Mouse (Mus musculus) adrenal gland, adult 8-10 months (tissue): Measurements from ENCODE around the gene Gipc3. TPM values are rescaled to one million over a fixed set of nuclear protein-coding genes. Genes with fewer than 3 reads are reported as not detected.

Experiments
- DNase-seq: peaks from one replicate; pipeline ENCODE4 v3.0.0; 2022
- total RNA-seq, 4 experiments: library from RNA; stranded (reverse); gene quantifications; 2 replicates each; pipeline ENCODE4 v1.2.4; 2022

Gene Gipc3
- total RNA-seq, 4 experiments from 2014 or later, result 3.7 to 17.7 (median 9.3) TPM

DNA sequence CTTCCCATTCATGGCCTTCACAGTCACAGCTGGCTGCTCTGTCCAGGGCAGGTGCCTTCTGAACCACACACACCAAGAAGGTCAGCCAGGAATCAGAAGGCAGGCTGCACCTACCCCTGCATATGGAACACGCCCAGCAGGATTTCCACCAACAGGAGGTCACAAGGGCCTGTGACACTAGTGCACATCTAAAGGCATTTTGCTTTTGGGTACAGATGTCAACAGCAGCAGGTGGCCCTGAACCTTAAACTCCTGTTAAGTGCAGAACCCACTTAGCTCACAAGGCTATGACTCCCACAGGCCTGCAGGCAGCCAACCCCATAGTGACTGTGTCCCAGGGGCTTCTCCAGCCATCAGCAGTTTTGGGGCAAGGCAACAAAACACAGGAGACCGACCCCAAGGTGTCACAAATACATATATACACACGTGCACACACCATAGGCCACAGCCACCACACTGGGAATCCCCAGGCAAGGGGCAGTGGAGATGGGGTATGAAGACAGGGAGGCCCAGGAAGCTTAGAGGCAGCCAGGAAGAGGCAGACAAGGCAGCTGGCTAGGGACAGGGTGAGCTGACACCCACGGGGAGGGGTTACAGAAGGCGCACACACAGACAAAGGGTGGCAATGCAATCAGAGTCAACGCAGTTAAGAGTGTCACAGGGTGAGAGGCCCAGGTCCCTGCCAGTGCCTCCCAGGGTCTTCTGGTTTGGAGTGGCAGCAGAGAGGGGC, 23.6 kb upstream of the Gipc3 start:
- DNase-seq, result no peak

DNA sequence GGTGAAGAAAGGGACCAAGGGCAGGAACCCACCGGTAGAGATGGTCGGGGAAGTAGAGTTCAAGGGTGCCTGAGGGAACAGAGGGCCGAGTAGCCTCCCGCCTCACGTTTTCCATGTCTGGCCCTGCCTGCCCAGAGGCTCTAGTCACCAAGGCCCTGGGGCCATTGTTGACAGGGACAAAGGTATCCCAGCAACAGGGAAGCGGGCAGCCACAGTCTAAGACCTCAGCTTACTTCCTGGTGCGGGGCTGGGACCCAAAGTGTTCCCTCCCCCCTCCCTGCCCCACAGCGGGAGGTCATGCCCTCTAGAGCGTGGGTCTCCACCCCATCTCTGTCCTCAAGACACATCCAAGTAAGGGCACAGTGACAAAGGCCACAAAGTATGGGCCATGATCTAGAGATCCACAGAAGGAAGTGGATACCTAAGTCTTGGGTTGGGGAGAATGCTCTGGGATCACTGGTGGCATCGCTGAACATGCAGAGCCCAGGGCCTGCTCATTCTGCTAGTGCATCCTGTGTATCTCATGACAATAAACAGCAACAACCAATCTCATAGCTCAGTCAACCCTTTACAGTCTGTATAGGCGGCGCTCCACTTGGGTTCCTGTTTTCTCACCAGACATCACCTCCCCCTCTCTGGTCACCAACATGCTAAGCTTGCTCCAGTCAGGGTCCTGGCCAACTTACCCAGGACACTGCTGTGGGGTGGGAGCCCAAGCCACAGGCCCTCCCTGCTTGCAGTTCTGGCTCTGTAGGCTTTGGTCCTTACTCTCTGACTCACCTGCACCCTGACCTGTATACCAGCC, 22.8 kb upstream of the Gipc3 start, which contains the start of gene 4930404N11Rik:
4930404N11Rik (minus strand) TSS at position 145 of the 805 bp plus-strand sequence.
- DNase-seq, result no peak

DNA sequence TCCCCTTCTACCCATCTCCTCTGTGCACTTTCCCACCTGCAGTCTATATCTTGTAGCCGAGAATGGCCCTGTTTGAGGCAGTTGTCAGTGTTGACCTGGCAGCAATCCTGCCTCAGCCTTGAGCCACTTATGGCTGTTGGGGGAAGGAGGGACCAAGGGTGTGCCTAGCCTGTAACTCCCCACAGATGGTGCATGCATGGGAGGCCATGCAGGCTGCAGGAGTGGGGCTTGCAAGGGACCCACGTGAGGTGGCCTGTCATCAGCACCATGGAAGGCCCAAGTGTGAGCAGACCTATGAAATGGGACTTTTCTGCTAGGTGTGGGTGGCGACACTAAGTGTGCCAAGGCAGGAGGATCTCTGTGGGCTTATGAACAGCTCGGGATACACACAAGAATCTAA, 22.0 kb upstream of the Gipc3 start:
- no peak for DNase-seq

DNA sequence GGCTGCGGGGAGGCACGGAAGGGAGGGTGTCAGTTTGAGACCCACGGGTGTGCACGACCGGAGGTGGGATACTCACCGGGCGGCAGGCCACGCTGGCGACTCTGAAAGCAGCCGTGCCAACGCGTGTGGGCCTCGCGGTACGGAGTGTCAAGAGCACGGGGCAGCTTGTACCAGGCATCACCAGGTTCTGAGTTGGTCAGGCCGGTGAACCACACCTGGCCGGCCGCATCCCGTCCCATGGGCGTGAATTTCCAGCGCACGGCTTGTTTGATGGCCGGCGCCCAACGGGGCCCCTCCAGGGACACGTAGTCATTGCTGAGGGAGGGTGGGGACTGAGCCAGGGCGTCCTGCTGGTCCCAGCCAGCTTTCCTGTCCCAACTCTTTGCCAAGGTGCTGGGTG, 21.6 kb upstream of the Gipc3 start:
- no peak for DNase-seq

DNA sequence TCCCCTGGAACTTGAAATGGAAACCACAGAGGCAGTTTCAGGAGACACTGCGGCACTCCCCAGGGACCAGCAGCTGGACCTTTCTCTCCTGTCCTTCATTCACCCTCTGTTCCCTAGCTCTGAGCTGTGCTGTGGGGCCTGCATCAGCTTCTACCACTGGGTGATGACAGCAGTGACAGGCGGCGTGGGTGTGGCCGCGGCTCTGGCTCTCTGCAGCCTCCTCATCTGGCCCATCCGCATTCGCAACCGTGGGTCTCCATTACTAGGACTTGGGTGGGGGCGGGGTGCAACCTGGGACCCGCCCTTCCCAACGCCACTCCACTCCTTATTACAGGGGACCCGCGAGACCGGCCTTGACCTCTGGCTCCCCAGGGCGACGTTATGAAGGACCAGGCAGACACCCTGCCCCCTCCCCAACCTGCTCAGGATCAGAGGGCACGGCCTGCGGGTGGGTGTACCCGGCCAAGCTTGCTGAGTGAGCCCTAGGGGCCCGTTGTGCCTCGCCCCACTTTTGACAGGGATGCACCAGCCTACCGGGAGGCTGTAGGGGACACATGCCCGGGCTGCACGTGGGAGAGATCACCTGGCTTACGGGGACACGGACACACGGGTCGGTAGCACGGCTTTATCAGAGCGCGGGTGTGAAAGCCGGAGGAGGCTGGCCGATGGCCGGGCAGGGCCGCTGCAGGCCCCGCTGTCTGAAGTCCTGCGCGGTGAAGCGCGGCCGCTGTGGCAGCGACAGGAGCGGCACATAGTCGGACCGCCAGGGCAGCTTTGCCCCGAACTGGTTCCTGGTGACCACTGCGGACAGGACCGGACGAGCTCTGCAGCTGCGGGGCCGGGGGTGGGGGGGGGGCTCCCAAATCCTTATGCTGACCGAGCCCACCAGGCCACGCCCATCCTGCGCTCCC, 20.6 kb upstream of the Gipc3 start:
- DNase-seq, result no peak

DNA sequence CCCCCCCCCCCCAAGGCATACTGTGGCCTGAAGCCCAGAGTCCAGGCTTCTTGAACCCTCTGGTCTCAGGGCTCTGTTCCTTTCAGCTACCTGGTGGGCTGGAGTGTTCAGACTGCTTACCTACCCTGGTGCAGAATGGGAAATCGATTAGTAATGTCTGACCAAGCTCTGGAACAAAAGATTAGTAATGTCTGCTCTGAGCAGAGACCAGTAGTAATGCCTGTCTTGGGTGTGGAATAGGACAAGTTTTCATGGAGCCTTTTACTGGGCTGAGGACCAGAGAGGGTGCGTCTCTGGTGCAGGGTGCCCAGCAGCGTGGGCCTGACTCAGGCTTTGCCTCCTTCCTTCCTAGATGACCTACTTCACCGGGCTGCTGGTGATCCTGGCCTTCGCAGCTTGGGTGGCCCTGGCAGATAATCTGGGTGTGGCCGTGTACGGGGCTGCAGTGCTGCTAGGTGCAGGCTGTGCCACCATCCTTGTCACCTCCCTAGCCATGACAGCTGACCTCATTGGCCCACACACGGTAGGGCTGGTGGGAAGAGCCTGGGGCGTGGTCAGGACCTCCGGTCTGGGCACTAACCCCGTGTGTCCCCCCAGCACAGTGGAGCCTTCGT, 19.4 kb upstream of the Gipc3 start:
- DNase-seq, result no peak

DNA sequence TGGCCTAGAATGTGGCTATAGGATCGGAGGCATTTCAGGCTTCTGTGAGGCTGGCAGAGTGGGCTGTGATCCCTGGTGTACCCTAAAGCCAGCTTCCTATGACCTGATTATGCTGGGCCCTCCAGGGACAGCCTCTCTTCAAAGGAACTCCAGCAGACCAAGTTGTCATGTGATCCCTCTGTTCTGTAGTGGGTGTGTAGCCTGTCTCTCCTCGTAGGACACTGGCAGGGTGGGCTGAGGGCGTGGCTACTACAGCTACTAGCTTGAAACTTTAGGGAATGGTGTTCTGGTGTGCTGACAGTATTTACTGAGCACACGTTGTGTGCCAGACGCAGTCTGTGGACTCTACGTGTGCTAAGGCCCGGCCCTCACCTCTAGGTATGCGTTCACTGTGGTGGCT, 17.7 kb upstream of the Gipc3 start:
- DNase-seq, result no peak

DNA sequence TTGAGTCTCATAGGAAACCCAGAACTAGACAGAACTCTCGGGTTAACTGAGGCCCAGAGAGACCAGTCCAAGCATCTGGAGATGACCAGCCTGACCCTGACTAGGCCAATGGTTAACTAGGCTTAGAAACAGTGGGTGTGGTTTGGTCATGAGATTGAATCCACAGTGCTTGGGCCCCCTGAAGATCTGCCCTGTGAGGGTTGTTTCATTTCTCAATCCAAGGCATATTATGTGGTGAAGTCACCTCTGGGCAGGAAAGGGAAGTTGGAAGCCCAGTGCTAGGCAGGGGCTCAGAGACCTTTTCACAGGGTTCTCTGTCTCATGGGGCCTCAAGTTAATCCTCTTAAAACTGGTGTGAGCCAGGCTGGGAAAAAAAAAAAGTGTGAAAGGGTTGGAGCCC, 15.8 kb upstream of the Gipc3 start:
- no peak for DNase-seq

DNA sequence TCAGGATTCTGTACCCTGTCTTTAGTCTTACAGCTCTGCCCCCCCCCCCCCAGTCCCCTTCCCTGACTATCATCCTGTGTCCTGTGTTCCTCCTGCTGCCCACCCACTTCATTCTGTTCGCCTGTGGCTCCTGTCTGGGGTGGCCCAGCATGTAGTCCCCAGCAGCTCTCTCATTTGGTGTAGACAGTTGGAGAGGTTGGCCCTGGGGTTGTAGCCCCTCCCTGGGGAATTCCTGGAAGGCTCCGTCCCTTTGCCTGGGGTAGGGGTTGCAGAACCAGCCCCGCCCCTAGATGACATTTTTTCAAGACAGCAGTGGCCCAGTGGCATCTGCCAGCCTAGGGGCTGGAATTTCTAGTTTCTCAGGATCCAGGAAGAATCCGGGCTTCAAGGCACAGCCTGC, 15.1 kb upstream of the Gipc3 start:
- no peak for DNase-seq

DNA sequence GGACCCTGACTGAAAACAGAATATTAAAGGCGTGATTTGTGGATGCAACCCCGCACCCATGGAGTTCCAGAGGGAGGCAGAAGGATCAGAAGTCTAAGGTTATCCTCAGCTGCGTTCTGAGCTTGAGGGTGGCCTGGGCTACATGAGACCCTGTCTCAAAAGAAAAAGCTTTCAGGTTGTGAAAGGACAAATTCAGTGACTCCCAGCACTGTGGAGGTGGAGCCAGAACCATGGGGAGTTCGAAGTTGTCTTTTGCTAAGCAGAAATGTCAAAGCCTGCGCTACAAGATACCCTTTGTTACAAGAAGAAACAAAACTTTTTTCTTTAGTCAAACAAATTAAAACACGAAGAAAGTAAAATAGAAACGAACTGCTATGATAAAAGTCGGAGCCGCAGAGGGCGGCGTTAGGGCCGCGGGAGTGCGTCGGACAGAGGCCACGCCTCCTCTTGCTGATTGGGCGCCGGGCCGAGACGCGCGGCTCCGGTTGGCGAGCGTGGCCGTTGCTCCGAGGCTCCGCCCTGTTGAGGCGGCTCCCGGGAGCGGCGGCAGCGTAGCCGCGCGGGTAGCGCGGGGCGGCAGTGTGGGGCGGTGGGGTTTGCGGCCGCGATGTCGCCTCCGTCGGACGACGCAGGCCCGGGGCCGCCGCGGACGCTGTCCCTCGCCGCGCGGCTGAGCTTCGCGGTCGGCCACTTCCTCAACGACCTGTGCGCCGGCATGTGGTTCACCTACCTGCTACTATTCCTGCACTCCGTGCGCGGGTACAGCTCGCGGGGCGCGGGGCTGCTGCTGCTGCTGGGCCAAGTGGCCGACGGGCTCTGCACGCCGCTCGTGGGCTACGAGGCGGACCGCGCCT, 14.2 kb upstream of the Gipc3 start, which contains the start of gene Mfsd12:
Mfsd12 (plus strand) TSS at position 501 of the 854 bp plus-strand sequence.
- peak; percentile 85 for DNase-seq

DNA sequence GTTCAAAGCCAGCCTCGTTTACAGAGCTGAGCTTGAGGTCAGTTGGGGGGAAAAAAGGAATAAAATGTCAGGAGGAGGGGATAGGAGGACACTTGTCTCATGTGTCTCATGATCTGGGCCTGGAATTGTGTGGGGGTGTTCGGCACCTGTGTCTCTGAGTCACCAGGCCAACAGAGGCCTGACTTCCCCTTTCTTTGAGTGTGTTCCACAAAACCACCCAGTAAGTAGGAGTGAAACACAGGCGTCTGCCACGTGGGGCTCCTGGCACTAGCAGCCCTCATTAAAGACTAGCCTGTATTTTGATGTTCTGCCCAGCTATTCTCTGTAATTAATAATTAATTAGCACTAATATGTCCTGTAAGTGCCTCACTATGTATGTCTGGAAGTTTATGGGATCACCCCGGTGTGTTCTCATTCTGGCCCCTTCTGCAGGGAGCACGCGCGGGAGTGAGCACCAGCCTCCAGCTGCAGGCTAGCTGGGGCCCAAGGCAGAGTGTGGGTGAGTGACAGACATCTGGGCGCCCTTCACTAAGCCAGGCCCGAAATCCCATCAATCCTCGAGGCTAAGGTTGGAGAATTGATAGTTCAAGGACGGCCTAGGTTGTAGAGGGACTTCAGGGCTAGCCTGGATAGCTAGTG, 13.4 kb upstream of the Gipc3 start:
- no peak for DNase-seq

DNA sequence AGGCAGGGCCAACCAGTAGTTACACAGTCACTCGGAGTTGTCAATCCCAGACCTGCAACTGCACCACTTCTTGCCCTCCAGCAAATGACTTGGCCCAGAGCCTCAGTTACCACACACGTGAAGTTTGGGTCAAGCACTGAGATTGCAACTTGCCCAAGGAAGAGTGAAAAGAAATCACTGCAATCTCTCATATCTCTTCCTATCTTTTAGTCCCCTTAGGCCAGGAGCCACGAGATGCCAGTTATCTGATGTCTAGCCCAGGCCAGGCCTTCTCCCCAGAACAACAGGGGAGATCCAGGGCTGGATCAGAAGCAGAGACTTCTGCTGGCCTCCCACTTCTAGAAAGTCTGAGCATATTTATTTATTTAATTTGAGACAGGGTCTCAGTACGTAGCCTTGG, 12.5 kb upstream of the Gipc3 start:
- DNase-seq, result no peak

DNA sequence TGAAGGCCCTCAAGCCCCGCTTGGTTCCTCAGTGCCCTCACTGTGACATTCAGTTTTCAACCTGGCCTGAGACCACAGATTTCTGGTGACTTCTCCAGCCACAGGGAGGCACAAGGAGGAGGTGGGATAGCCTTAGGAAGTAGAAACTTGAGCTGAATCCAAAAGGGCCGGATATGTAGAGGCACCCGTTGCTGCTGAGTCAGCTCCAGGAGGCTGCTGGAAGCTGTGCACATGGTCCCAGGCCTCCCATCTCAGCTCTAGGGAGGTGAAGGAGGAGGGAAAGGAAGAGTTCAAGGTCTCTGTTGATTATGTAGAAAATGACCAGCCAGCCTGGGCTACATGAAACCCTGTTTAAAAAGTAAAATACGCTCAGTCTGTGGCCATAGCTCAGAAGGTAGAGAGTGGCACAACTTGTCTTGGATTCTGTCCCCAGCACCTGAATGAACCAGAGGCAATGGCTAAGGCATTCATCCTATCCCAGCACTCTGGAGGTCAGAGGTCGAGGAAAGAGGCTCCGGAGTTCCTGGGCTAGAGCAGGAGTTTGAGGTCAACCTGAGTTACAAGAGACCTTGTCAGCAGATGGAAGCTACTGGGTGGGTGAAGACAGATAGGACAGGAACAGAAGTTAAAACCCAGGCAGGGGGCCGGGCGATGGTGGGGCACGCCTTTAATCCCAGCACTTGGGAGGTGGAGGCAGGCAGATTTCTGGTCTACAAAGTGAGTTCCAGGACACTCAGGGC, 11.8 kb upstream of the Gipc3 start:
- no peak for DNase-seq

DNA sequence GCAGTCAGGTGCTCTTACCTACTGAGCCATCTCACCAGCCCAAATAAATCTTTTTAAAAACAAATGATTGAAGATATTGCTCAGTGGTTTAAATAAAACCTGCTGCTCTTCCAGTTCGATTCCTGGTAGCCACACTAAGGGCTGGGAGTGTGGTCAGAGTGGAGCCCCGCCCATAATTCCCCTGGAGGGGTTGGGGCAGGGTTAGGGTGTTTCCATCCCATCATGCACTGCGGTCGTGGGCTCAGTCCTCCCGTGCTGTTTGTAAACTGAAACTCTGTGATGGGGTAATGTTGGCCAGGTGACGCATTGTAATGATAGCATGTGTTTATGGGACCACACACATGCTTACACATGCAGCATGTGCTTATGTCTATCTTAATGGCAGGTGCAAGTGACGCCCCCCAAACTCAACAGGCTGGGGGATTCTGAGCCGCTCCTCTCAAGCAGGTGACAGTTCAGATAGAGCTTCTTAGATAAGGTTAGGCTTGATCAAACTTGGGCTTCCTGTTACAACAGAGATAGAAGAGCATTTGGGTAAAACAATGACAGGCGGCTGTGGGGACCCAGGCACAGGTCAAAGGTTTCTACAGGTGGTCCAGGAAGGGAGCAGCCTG, 8.7 kb upstream of the Gipc3 start:
- DNase-seq, result no peak

DNA sequence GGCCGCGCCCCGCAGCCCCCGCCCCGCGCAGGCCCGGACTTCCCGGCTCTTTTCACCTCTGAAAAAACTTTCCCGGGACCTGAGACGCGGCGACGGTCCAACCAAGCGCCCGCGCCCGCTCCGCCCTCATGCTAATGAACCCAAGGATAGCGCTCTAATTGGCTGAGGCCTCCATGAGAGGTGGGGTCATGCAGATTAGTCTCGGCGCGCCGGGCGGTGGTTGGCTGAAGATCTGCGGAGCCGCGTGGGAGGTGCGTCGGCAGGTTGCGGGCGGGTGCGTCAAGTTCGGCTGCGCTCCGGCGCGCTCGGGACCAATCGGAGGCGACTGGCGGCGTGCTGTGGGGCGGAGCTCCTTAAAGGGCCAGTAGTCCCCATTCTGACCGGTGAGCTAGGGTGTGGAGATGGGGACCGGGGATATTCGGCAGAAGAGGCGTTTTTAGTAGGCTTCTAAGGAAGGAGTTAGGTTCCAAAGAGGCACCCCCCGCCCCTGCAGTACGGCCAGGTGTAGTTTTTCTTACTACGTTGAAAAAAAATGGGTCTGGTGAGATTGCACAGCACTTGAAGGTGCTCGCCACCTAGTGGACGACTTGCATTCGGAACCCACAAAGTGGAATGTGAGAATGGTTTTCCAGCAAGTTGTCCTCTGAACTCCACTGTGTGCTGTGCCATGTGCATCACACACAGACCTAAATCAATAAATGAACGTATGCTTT, 7.4 kb upstream of the Gipc3 start, which contains the start of gene Hmg20b:
Hmg20b (minus strand) TSS at position 130 of the 713 bp plus-strand sequence.
- peak; percentile 99 for DNase-seq

DNA sequence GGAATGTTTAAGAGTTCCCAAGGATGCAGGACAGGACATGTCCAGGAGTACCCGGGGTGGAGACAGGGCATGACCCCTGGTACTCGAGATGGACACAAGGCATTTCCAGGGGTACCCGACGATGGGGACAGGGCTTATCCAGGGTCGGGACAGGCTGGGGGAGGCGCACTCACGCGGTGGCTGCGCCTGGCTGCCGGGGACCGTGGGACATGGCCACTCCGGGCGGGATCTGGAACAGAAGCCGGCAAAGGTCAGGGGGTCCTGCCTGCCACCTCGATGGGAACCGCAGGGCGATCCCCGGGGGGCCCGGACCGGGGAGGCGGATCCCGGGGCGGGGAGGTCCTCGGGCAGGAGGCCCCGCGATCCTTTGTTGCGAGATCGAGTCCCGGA, 6.9 kb upstream of the Gipc3 start:
- no peak for DNase-seq

DNA sequence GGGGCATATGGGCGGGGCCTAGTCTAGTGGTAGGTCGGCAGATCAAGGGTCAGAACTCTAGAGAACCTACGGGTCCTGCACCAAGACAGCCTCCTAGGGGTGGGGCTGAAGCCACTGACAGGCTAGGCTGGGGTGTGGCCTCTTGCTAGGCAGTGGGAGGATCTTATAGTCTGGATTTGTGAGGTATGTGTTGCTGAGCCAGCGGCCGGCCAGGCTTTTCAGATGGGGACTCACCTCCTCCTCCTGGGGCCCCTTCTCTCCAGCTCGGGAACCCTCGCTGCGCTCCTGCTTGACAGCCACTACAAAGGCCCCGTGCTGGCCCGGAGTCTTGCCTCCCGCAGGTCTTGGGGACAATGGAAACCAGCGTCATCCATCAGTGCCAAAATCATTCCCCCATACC, 6.1 kb upstream of the Gipc3 start:
- no peak for DNase-seq

DNA sequence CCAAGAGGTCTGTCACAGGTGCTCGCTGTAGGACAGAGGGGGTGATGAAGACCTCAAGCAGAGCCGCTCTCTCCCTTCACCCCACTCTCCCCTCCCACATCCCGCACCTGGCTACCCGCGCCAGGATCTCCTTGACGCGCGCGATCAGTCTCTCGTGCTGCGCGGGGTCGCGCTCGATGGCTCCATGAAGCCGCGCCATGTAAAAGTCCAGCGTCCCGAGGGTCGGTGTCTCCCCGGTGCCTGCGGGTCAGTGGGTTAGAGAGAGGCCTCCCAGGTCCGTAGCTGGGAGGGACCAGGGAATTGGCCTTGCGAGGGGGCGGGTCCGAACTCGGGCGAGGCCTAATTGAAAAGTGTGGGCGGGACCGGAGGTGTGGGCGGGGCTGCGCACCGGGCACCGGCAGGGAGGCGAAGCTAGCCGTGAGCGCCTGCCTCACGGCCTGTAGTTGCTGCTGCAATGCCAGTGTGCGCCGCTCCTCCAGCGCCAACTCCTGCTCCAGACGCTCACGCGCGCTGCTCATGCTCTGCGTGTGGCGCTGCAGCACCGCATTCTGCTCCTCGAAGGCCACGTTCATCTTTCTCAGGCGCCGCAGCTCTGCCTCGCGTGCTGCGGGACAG, 3.5 kb upstream of the Gipc3 start:
- DNase-seq, result peak; percentile 80
